Mouse (Mus musculus) E14TG2a.4 (cell line): ENCODE measurements at regions not wholly inside any gene's neighbourhood (a gene's known extent, or its start where the extent isn't known, plus 50 kb on each side); places are given as distances from the start of the nearest gene placed in this dataset.

Experiments
- H3K27me3 ChIP-seq: 2 replicates; pipeline ENCODE4 v1.6.1; 2014; ENCODE audit warnings: low read length, control low read depth; ENCODE audit not compliant: insufficient read depth
- H3K36me3 ChIP-seq: 2 replicates; pipeline ENCODE4 v1.6.1; 2014; ENCODE audit warnings: low read length, control low read depth; ENCODE audit not compliant: insufficient read depth
- H3K4me1 ChIP-seq: replicated peaks from 2 replicates; pipeline ENCODE4 v1.6.1; 2014; ENCODE audit warnings: low read depth, low read length, control low read depth
- H3K4me3 ChIP-seq: replicated peaks from 2 replicates; pipeline ENCODE4 v1.5.1; 2014; ENCODE audit warnings: mild to moderate bottlenecking, low read length
- H3K9me3 ChIP-seq: 2 replicates; pipeline ENCODE4 v1.6.1; 2014; ENCODE audit warnings: low read length, control low read depth
- CTCF ChIP-seq: conservative IDR thresholded peaks from 2 replicates; pipeline ENCODE4 v1.5.1; 2014; ENCODE audit warnings: low read length
- NANOG ChIP-seq: IDR thresholded peaks from 2 replicates; pipeline ENCODE4 v1.6.1; 2014; ENCODE audit warnings: borderline replicate concordance, low read length, mixed read lengths
- POU5F1 ChIP-seq: IDR thresholded peaks from 2 replicates; pipeline ENCODE4 v1.6.1; 2014; ENCODE audit warnings: low read length, borderline replicate concordance

GRCm38 (mm10) chr10:38072394-38072793, 749.2 kb downstream of the Rfpl4b start:
- no peak for TF ChIP-seq CTCF
- TF ChIP-seq NANOG, result no peak
- no peak for TF ChIP-seq POU5F1
- H3K9me3 ChIP-seq, result no peaks in the 10 kb centered on the region
- H3K27me3 ChIP-seq, result no peaks in the 10 kb centered on the region
- H3K4me1 ChIP-seq, result no peaks in the 10 kb centered on the region
- no peaks in the 10 kb centered on the region for H3K36me3 ChIP-seq
- H3K4me3 ChIP-seq, result no peak overlapping the region

GRCm38 (mm10) chr10:38059050-38059449, 762.5 kb downstream of the Rfpl4b start:
- Histone ChIP-seq H3K27me3 (no peaks in the 10 kb centered on the region), H3K36me3 (no peaks in the 10 kb centered on the region), H3K4me3 (no peak overlapping the region), H3K4me1 (no peaks in the 10 kb centered on the region), H3K9me3 (peaks cover 35% of the 10 kb centered on the region)
- no peak for TF ChIP-seq POU5F1
- TF ChIP-seq CTCF, result no peak
- TF ChIP-seq NANOG, result no peak

GRCm38 (mm10) chr10:38010452-38010851, 811.1 kb downstream of the Rfpl4b start:
- Histone ChIP-seq H3K4me1 (no peaks in the 10 kb centered on the region), H3K36me3 (no peaks in the 10 kb centered on the region), H3K9me3 (no peaks in the 10 kb centered on the region), H3K27me3 (no peaks in the 10 kb centered on the region), H3K4me3 (no peak overlapping the region)
- TF ChIP-seq POU5F1 (no peak), CTCF (no peak), NANOG (no peak)

- no peaks in the 10 kb centered on the region for H3K9me3 ChIP-seq
- H3K4me1 ChIP-seq, result no peaks in the 10 kb centered on the region
- TF ChIP-seq CTCF, result no peak
- no peak for TF ChIP-seq NANOG
- TF ChIP-seq POU5F1, result no peak
- H3K4me3 ChIP-seq, result no peak overlapping the region
- no peaks in the 10 kb centered on the region for H3K36me3 ChIP-seq
- no peaks in the 10 kb centered on the region for H3K27me3 ChIP-seq
Measured at GRCm38 (mm10) chr10:37995691-37996445, 825.7 kb downstream of the Rfpl4b start.

GRCm38 (mm10) chr10:37988297-37989263, 833.0 kb downstream of the Rfpl4b start:
- no peaks in the 10 kb centered on the region for H3K27me3 ChIP-seq
- peaks cover 11% of the 10 kb centered on the region for H3K9me3 ChIP-seq
- no peak for TF ChIP-seq POU5F1
- no peak for TF ChIP-seq NANOG
- TF ChIP-seq CTCF, result no peak
- H3K4me1 ChIP-seq, result no peaks in the 10 kb centered on the region
- H3K36me3 ChIP-seq, result no peaks in the 10 kb centered on the region
- H3K4me3 ChIP-seq, result no peak overlapping the region

GRCm38 (mm10) chr10:37978899-37979539, 840.3 kb upstream of the Marcks start:
- no peaks in the 10 kb centered on the region for H3K36me3 ChIP-seq
- no peaks in the 10 kb centered on the region for H3K27me3 ChIP-seq
- H3K4me3 ChIP-seq, result no peak overlapping the region
- TF ChIP-seq CTCF (no peak), NANOG (no peak), POU5F1 (no peak)
- no peaks in the 10 kb centered on the region for H3K4me1 ChIP-seq
- H3K9me3 ChIP-seq, result no peaks in the 10 kb centered on the region

GRCm38 (mm10) chr10:37960051-37960450, 821.3 kb upstream of the Marcks start:
- H3K36me3 ChIP-seq, result no peaks in the 10 kb centered on the region
- TF ChIP-seq NANOG (no peak), POU5F1 (no peak), CTCF (no peak)
- H3K9me3 ChIP-seq, result no peaks in the 10 kb centered on the region

GRCm38 (mm10) chr10:37914780-37915179, 776.1 kb upstream of the Marcks start:
- H3K36me3 ChIP-seq, result no peaks in the 10 kb centered on the region
- no peaks in the 10 kb centered on the region for H3K9me3 ChIP-seq
- TF ChIP-seq CTCF, result no peak
- TF ChIP-seq NANOG, result no peak
- TF ChIP-seq POU5F1, result no peak
- H3K4me1 ChIP-seq, result no peaks in the 10 kb centered on the region
- H3K4me3 ChIP-seq, result no peak overlapping the region
- H3K27me3 ChIP-seq, result no peaks in the 10 kb centered on the region

More at GRCm38 (mm10) chr10:37960051-37960450, 821.3 kb upstream of the Marcks start:
- Histone ChIP-seq H3K4me1 (no peaks in the 10 kb centered on the region), H3K27me3 (no peaks in the 10 kb centered on the region), H3K4me3 (no peak overlapping the region)
